Mouse (Mus musculus) lung, postnatal 0 days (tissue): ENCODE measurements at regions not wholly inside any gene's neighbourhood (a gene's known extent, or its start where the extent isn't known, plus 50 kb on each side); places are given as distances from the start of the nearest gene placed in this dataset.

Experiments
- CTCF ChIP-seq: IDR thresholded peaks from 2 replicates; pipeline ENCODE4 v1.5.1; 2016; ENCODE audit warnings: antibody characterized with exemption, mild to moderate bottlenecking
- EP300 ChIP-seq: IDR thresholded peaks from 2 replicates; pipeline ENCODE4 v1.6.1; 2016; ENCODE audit warnings: antibody characterized with exemption, mild to moderate bottlenecking, control low read depth

DNA sequence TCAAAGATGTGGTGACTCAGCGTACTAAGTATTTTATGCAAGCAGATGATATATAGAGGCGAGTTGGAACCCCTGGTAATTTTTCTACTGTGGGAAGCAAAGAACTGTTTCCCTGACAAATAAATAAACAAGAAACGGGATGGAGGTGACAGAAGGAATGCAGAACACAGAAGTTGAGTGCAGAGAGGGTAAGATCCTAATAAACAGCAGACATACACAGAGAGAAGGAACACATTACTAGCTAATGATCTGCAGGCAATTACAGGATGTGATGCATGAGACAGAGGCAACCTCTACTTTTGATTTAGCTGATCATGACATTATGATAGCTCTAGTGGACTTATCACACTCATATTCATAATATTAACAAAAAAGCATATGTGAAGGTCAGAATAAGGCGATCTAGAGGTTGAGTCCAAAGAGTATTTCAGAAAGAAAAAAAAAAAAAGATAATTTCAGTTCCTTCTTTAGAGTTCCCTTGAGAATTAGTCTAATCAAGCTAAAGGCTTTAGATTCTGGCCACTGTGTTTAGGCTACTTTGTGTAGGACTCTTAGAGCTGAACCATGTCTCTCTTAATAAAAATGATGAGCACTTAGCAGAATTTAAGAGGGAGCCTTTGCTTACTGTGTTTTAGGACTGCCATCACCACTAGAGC is 115.9 kb upstream of the Cadps start:
- TF ChIP-seq CTCF (no peak), EP300 (no peak)
